Comparison of ENCODE assay signal across 11 mouse cellular contexts in genomic region chr7:63504202-63504601, GRCm38 (mm10). TPM values are rescaled to one million over a fixed set of nuclear protein-coding genes. Genes with fewer than 3 reads are reported as not detected.
DNase-seq lines count a peak whose midpoint lies in the region; ATAC-seq and TF ChIP-seq lines count a peak whose summit lies in the region.
"Had no signal": no experiment of that assay in that cellular context is flagged by ENCODE, and none has a peak within 500 bp of the region (broad histone marks: within the 10 kb centered on the region; RNA-seq: fewer than 3 reads in every experiment).

No protein-coding gene starts in this region.

- no peaks in the 10 kb centered on the region for H3K4me1 ChIP-seq in heart, embryonic 12.5 days (replicated peaks)
- H3K4me1 ChIP-seq in hindbrain, embryonic 16.5 days (ENCODE audit: control insufficient read depth, insufficient read depth, low read depth, low read length), result no peaks in the 10 kb centered on the region

- intact Hi-C loops in gastrocnemius, adult 2 months (cut with DNase I), result no loop called here

- H3K4me3 ChIP-seq in heart, embryonic 12.5 days, result no peak overlapping the region
- H3K4me3 ChIP-seq in hindbrain, embryonic 16.5 days (ENCODE audit: low read length), result no peak overlapping the region
- no peak overlapping the region for H3K4me3 ChIP-seq in gastrocnemius, adult 2 months

- no peak overlapping the region for H3K9ac ChIP-seq in heart, embryonic 12.5 days
- no peak overlapping the region for H3K9ac ChIP-seq in hindbrain, embryonic 16.5 days (ENCODE audit: low read depth, low read length)

- 19% methylated on average over 2 of the region's 2 CpGs for WGBS in heart, embryonic 12.5 days
- 22% methylated on average over 2 of the region's 2 CpGs for WGBS in hindbrain, embryonic 16.5 days

- TF ChIP-seq CTCF in gastrocnemius, adult 2 months (IDR thresholded peaks at IDR 0.05), result no peak

- no peaks in the 10 kb centered on the region for H3K36me3 ChIP-seq in heart, embryonic 12.5 days
- no peaks in the 10 kb centered on the region for H3K36me3 ChIP-seq in hindbrain, embryonic 16.5 days (ENCODE audit: control insufficient read depth, insufficient read depth, low read length)

- peak; percentile 41 for DNase-seq in heart, adult 11 months
- peak; percentile 15 for DNase-seq in 416B (ENCODE audit: low read depth)
- peak; percentile 51 for DNase-seq in embryo, embryonic 11 days
- DNase-seq in gastrocnemius, adult 2 months, result no peak
- no peak for DNase-seq in gastrocnemius, postnatal 25 days
- no peak for DNase-seq in gastrocnemius, adult 8-10 months (ENCODE audit: low spot score in 2 of 2)
- DNase-seq: kidney, adult 11 months; right cerebral cortex, adult 18-20 months had no signal

- H3K27me3 ChIP-seq in heart, embryonic 12.5 days (replicated peaks), result no peaks in the 10 kb centered on the region
- H3K27me3 ChIP-seq in hindbrain, embryonic 16.5 days (replicated peaks; ENCODE audit: control insufficient read depth, insufficient read depth, low read length), result no peaks in the 10 kb centered on the region

- no peak overlapping the region for H3K27ac ChIP-seq in heart, embryonic 12.5 days (ENCODE audit: poor library complexity, severe bottlenecking)
- no peak overlapping the region for H3K27ac ChIP-seq in hindbrain, embryonic 16.5 days (ENCODE audit: low read depth, low read length)
- H3K27ac ChIP-seq in gastrocnemius, adult 2 months, result no peak overlapping the region

- no peaks in the 10 kb centered on the region for H3K9me3 ChIP-seq in heart, embryonic 12.5 days (replicated peaks)
- no peaks in the 10 kb centered on the region for H3K9me3 ChIP-seq in hindbrain, embryonic 16.5 days (ENCODE audit: control insufficient read depth, low read length)

- no peak overlapping the region for H3K4me2 ChIP-seq in heart, embryonic 12.5 days
- no peak overlapping the region for H3K4me2 ChIP-seq in hindbrain, embryonic 16.5 days (ENCODE audit: low read length)

- no peak for ATAC-seq in heart, embryonic 12.5 days (ENCODE audit: insufficient number of reproducible peaks, low FRiP score)
- peak; percentile 57; the same call in 1 of the 2 replicates for ATAC-seq in hindbrain, embryonic 16.5 days

RNA-seq across cellular contexts. Expression of gene Otud7a, which starts 59.7 kb away (rescaled TPM):
- polyA plus RNA-seq in heart, embryonic 12.5 days (2016; fragmentation: Nextera tagmentation; extraction: Ambion mirVana), result 0.09 and 0.45 TPM in 2 replicates
- 2.1 and 3.2 TPM in 2 replicates for polyA plus RNA-seq in hindbrain, embryonic 16.5 days (2015; fragmentation: Nextera tagmentation; extraction: Ambion mirVana)
- total RNA-seq in gastrocnemius, adult 2 months (2021), result not detected
- under 1 TPM in 1 of 2 experiments, not detected in 1; 0.27 TPM for total RNA-seq in gastrocnemius, postnatal 25 days (2021)
- not detected for total RNA-seq in gastrocnemius, adult 8-10 months (2022)
- polyA plus RNA-seq: liver, embryonic 16.5 days had no signal

Comparison
In these comparisons a context has a peak if more than half of its experiments do, and no peak if none do; other contexts are left out.
1. DNase-seq: peak in heart, adult 11 months (single experiment), 416B (single experiment) and embryo, embryonic 11 days (single experiment); none in gastrocnemius, adult 2 months (single experiment), gastrocnemius, postnatal 25 days (single experiment) and gastrocnemius, adult 8-10 months (0 of 2).